ENCODE assay signal across 8 mouse cellular contexts in the genomic region with DNA sequence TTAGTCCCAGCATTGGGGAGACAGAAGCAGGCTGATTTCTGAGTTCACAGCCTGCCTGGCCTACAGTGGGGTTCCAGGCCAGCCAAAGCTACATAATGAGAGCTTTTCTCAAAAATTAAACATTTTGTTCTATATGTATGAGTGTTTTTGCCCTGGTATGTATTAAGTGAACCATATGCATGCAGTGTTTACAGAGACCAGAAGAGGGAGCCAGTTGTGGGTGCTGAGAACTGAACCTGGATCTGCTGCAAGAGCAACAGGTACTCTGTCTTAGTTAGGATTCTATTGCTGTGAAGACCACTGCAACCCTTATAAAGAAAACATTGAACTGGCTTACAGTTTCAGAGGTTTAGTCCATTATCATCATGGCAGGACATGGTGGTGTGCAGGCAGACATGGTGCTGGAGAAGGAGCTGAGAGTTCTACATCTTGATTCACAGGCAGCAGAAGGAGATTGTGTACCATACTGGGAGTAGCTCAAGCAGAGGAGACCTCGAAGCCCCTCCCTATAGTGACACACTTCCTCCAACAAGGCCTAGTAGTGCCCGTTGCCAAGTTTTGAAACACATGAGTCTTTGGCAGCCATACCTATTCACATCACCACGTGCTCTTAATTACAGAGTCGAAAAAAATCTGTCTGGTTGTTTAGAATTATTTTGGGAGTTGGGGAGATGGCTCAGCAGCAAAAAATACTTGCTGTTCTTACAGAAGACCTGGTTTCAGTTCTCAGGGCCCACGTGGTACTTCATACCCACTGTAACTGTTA. TPM values are rescaled to one million over a fixed set of nuclear protein-coding genes. Genes with fewer than 3 reads are reported as not detected.
DNase-seq lines count a peak whose midpoint lies in the region; ATAC-seq and TF ChIP-seq lines count a peak whose summit lies in the region.
"Had no signal": no experiment of that assay in that cellular context is flagged by ENCODE, and none has a peak within 500 bp of the region (broad histone marks: within the 10 kb centered on the region; RNA-seq: fewer than 3 reads in every experiment).

No protein-coding gene starts in this region.

- WGBS in kidney, embryonic 16.5 days, result 75% methylated on average over 5 of the region's 5 CpGs

- H3K4me3 ChIP-seq in kidney, embryonic 16.5 days (ENCODE audit: low read length), result no peak overlapping the region
- H3K4me3 ChIP-seq in G1E (ENCODE audit: low read depth, low read length), result no peak overlapping the region

- no peak for ATAC-seq in kidney, embryonic 16.5 days (ENCODE audit: low FRiP score, low TSS enrichment)
- ATAC-seq in G1E (ENCODE audit: extremely low read depth, insufficient number of reproducible peaks, low FRiP score, poor library complexity, severe bottlenecking), result no peak

- H3K4me1 ChIP-seq in kidney, embryonic 16.5 days (ENCODE audit: insufficient read depth, low read length), result 0 out of 2 replicates have a peak, but pooled peaks cover 4% of the 10 kb centered on the region
- H3K4me1 ChIP-seq in G1E (ENCODE audit: insufficient read depth, low read depth, low read length), result 0 out of 2 replicates have a peak, but pooled peaks cover 3% of the 10 kb centered on the region

- H3K36me3 ChIP-seq in kidney, embryonic 16.5 days (ENCODE audit: insufficient read depth, low read length), result no peaks in the 10 kb centered on the region
- peaks cover 2% of the 10 kb centered on the region for H3K36me3 ChIP-seq in G1E (replicated peaks)

- DNase-seq in kidney, postnatal 14 days, result peak; percentile 29
- DNase-seq in CD4-positive helper T cell, adult 2 months (ENCODE audit: low read depth, low spot score), result peak; percentile 63
- DNase-seq in G1E (ENCODE audit: low spot score), result no peak
- peak; percentile 44 for DNase-seq in fibroblast of lung, adult 2 months (ENCODE audit: low read depth)
- no peak for DNase-seq in urinary bladder, postnatal 4 days (ENCODE audit: low spot score in 2 of 2)
- no peak for DNase-seq in ovary, postnatal 10 days (ENCODE audit: low spot score)

- no peak overlapping the region for H3K9ac ChIP-seq in kidney, embryonic 16.5 days (replicated peaks; ENCODE audit: low read length)

- peak; percentile 68 for TF ChIP-seq CTCF in G1E (IDR thresholded peaks at IDR 0.05; ENCODE audit: low read depth, low read length)

- no peaks in the 10 kb centered on the region for H3K9me3 ChIP-seq in kidney, embryonic 16.5 days (ENCODE audit: low read length)
- H3K9me3 ChIP-seq in G1E (replicated peaks), result no peaks in the 10 kb centered on the region

- no peak overlapping the region for H3K4me2 ChIP-seq in kidney, embryonic 16.5 days (replicated peaks; ENCODE audit: low read depth, low read length)

- H3K27ac ChIP-seq in kidney, embryonic 16.5 days (ENCODE audit: low read length), result no peak overlapping the region
- H3K27ac ChIP-seq: macrophage had no signal

- peaks cover 11% of the 10 kb centered on the region for H3K27me3 ChIP-seq in kidney, embryonic 16.5 days (ENCODE audit: insufficient read depth, low read length)
- H3K27me3 ChIP-seq in G1E (ENCODE audit: insufficient read depth, low read length), result peaks cover 23% of the 10 kb centered on the region

RNA-seq across cellular contexts. Expression of gene Eif3c, which starts 28.2 kb away (rescaled TPM):
- polyA plus RNA-seq in kidney, embryonic 16.5 days (2015; fragmentation: Nextera tagmentation; extraction: Ambion mirVana), result 200 and 219 TPM in 2 replicates
- total RNA-seq in G1E (2014; fragmentation: Nextera tagmentation) (580 and 606 TPM in 2 replicates), G1E (2017) (211 and 235 TPM in 2 replicates)
- polyA plus RNA-seq in G1E (2012), result 103 and 114 TPM in 2 replicates

RNA-seq across cellular contexts. Expression of gene Atxn2l, which starts 34.8 kb away (rescaled TPM):
- 41.5 and 47.9 TPM in 2 replicates for polyA plus RNA-seq in kidney, embryonic 16.5 days (2015; fragmentation: Nextera tagmentation; extraction: Ambion mirVana)
- 301 and 400 TPM in 2 replicates for total RNA-seq in G1E (2014; fragmentation: Nextera tagmentation)
- 27.8 and 32.0 TPM in 2 replicates for total RNA-seq in G1E (2017)
- polyA plus RNA-seq in G1E (2012), result 843 and 964 TPM in 2 replicates

RNA-seq across cellular contexts. Expression of gene Apobr, which starts 46.7 kb away (rescaled TPM):
- 0.96 and 1.1 TPM in 2 replicates for polyA plus RNA-seq in kidney, embryonic 16.5 days (2015; fragmentation: Nextera tagmentation; extraction: Ambion mirVana)
- total RNA-seq in G1E (2014; fragmentation: Nextera tagmentation) (1.3 and 3.7 TPM in 2 replicates), G1E (2017) (4.4 and 5.5 TPM in 2 replicates)
- 4.8 and 4.9 TPM in 2 replicates for polyA plus RNA-seq in G1E (2012)

RNA-seq across cellular contexts. Expression of gene Cln3, which starts 47.6 kb away (rescaled TPM):
- polyA plus RNA-seq in kidney, embryonic 16.5 days (2015; fragmentation: Nextera tagmentation; extraction: Ambion mirVana), result 39.3 and 41.3 TPM in 2 replicates
- total RNA-seq in G1E (2014; fragmentation: Nextera tagmentation), result 27.9 and 35.1 TPM in 2 replicates
- total RNA-seq in G1E (2017), result 49.9 and 52.7 TPM in 2 replicates
- polyA plus RNA-seq in G1E (2012), result 10.9 and 15.4 TPM in 2 replicates

RNA-seq across cellular contexts. Expression of gene Tufm, which starts 50.8 kb away (rescaled TPM):
- polyA plus RNA-seq in kidney, embryonic 16.5 days (2015; fragmentation: Nextera tagmentation; extraction: Ambion mirVana), result 177 and 196 TPM in 2 replicates
- 89.3 and 123 TPM in 2 replicates for total RNA-seq in G1E (2014; fragmentation: Nextera tagmentation)
- total RNA-seq in G1E (2017), result 80.3 and 81.9 TPM in 2 replicates
- polyA plus RNA-seq in G1E (2012), result 59.4 and 126 TPM in 2 replicates

Comparison
In these comparisons a context has a peak if more than half of its experiments do, and no peak if none do; other contexts are left out.
1. DNase-seq: peak in kidney, postnatal 14 days (single experiment), CD4-positive helper T cell, adult 2 months (single experiment) and fibroblast of lung, adult 2 months (single experiment); none in G1E (single experiment), urinary bladder, postnatal 4 days (0 of 2) and ovary, postnatal 10 days (single experiment).
2. RNA of gene Atxn2l, which starts 34.8 kb away (polyA plus RNA-seq): 843 to 964 TPM in G1E; 41.5 to 47.9 TPM in kidney, embryonic 16.5 days; every median in the first group is over 10 times any median in the second.